Mouse (Mus musculus): Measurements from ENCODE around the gene Prkag1. TPM values are rescaled to one million over a fixed set of nuclear protein-coding genes. Genes with fewer than 3 reads are reported as not detected.

The Prkag1 gene
- polyA plus RNA-seq, 1 experiment from 2014 or later = 89.5 TPM

DNA sequence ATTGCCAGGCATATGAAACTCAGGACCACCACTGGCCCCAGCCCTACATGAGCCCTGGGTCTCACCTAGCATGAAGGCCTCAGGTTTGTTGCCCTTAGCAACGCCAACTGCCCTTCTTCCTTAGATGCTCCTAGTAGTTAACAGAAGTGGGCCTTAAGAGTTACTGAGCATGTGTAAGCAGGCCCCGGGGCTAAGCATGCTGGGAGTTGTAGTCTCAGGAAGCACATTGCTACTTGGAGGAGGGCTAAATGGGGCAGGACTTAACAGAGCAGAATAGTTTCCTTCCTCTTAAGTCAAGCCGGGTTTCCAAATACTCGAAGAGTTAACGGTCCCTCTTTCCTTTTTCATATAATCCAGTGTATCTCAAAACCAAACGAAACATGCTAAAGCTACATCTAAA, 36.0 kb upstream of the Prkag1 start:
- no peak for TF ChIP-seq CTCF (IDR thresholded peaks at IDR 0.05)
- H3K27me3 ChIP-seq = no peaks in the 10 kb centered on the region
- in situ Hi-C loops (cut with MboI; ENCODE audit: low pct_unique_long_range_greater_than_20kb) = no loop called here
- POLR2A ChIA-PET = no interaction called here
- DNase-seq (ENCODE audit: low read depth, low spot score) (no peak), ATAC-seq (no peak)
- CTCF ChIA-PET = interaction anchor here (1.0 kb wide), 1 partner anchor 125 kb away, joined by 3 read pairs; no protein-coding TSS in a partner anchor

DNA sequence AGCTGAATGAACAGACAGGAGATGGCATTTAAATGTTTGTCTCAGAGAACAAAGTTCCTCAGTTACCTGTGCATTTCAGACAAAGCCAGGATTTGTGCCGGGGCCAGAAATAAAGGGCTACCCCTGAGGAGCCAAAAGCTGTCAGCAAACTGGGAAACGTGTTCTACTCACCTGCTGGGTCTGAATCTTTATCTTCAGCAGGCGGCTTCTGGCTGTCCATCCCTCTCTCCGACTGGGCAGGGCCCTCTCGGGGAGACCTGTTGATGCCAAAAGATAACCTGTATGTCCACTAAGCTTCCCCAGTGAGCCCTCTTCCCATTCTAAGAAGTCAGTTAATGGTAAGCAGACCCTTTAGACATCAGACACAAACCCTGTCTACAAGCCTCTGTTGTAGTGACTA, 35.2 kb upstream of the Prkag1 start:
- in situ Hi-C loops (cut with MboI; ENCODE audit: low pct_unique_long_range_greater_than_20kb) = no loop called here
- POLR2A ChIA-PET = interaction anchor here (1.0 to 1.6 kb wide), 2 partner anchors 15 to 18 kb away, joined by 4 to 5 read pairs; no protein-coding TSS in a partner anchor

DNA sequence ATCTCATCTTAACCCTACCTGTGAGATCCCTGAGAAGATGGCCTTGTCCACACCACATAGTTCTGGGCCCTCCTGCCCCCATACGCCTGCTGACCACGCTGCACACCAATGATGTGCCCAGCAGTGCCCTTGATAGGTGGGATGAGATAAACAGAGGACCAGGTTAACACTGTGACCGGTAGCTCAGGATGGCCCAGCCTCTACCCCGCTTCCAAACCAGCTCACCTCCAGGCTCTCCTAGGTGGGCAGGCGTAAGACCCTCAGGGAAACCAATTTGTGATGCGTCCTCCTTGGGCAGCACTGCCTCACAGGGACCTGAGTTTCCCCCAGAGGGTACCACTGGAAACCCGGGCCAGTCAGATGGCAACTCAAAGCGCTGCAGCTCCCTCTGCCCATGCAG, 34.5 kb upstream of the Prkag1 start:
- TF ChIP-seq CTCF (IDR thresholded peaks at IDR 0.05) = no peak
- POLR2A ChIA-PET = interaction anchor here (1.0 to 1.6 kb wide), 2 partner anchors 14 to 17 kb away, joined by 4 to 5 read pairs; no protein-coding TSS in a partner anchor
- ATAC-seq (no peak), DNase-seq (ENCODE audit: low read depth, low spot score) (no peak)
- CTCF ChIA-PET = interaction anchor here (1.3 kb wide), 1 partner anchor 16 kb away, joined by 3 read pairs; no protein-coding TSS in a partner anchor
- no peaks in the 10 kb centered on the region for H3K27me3 ChIP-seq
- in situ Hi-C loops (cut with MboI; ENCODE audit: low pct_unique_long_range_greater_than_20kb) = no loop called here

More for the DNA sequence above, 35.2 kb upstream of the Prkag1 start:
- ATAC-seq (no peak), DNase-seq (ENCODE audit: low read depth, low spot score) (no peak)
- H3K27me3 ChIP-seq = no peaks in the 10 kb centered on the region
- CTCF ChIA-PET = no interaction called here
- TF ChIP-seq CTCF (IDR thresholded peaks at IDR 0.05) = no peak

DNA sequence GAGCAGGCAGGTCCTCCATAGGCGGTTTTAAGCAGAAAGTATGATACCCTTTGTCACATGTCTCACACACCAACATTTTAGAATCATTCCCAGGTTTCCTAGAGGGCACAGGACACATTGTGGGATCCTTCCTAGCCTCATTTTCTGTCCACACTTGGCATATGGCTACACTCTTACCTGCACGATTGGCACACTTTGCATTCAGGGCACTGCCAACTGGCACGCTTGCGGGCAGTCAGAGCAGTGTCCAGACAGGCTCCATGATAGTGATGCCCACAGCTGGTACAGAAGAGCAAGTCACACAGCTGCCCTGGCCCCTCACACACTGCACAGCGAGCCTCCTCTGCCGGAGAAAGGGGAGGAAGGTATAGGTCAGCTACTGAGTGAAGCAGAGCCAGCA, 33.6 kb upstream of the Prkag1 start:
- POLR2A ChIA-PET = interaction anchor here (1.6 kb wide), 1 partner anchor 16 kb away, joined by 5 read pairs; no protein-coding TSS in a partner anchor
- H3K27me3 ChIP-seq = no peaks in the 10 kb centered on the region
- ATAC-seq = no peak
- CTCF ChIA-PET = interaction anchor here (1.3 kb wide), 1 partner anchor 15 kb away, joined by 3 read pairs; no protein-coding TSS in a partner anchor
- no peak for DNase-seq (ENCODE audit: low read depth, low spot score)
- no peak for TF ChIP-seq CTCF (IDR thresholded peaks at IDR 0.05)
- in situ Hi-C loops (cut with MboI; ENCODE audit: low pct_unique_long_range_greater_than_20kb) = no loop called here

DNA sequence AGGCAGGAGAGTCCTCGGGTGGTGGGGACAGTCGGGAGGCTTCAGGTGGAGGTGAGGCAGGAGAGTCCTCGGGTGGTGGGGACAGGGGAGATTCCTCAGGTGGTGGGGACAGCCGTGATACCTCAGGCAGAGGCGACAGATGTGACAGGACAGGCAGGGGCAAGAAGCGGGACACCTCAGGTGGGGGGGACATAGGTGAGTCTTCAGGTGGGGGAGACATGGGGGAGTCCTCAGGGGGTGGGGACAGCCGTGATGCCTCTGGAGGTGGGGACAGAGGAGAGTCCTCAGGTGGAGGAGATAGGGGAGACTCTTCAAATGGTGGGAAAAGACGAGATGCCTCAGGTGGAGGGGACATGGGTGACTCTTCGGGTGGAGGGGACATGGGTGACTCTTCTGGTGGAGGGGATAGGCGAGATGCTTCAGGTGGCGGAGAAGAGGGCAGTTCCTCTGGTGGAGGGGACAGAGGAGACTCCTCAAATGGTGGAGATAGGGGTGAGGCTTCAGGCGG, 32.2 kb upstream of the Prkag1 start:
- ATAC-seq (no peak), DNase-seq (ENCODE audit: low read depth, low spot score) (no peak)
- POLR2A ChIA-PET = no interaction called here
- no peak for TF ChIP-seq CTCF (IDR thresholded peaks at IDR 0.05)
- no peaks in the 10 kb centered on the region for H3K27me3 ChIP-seq
- CTCF ChIA-PET = no interaction called here
- in situ Hi-C loops (cut with MboI; ENCODE audit: low pct_unique_long_range_greater_than_20kb) = no loop called here

DNA sequence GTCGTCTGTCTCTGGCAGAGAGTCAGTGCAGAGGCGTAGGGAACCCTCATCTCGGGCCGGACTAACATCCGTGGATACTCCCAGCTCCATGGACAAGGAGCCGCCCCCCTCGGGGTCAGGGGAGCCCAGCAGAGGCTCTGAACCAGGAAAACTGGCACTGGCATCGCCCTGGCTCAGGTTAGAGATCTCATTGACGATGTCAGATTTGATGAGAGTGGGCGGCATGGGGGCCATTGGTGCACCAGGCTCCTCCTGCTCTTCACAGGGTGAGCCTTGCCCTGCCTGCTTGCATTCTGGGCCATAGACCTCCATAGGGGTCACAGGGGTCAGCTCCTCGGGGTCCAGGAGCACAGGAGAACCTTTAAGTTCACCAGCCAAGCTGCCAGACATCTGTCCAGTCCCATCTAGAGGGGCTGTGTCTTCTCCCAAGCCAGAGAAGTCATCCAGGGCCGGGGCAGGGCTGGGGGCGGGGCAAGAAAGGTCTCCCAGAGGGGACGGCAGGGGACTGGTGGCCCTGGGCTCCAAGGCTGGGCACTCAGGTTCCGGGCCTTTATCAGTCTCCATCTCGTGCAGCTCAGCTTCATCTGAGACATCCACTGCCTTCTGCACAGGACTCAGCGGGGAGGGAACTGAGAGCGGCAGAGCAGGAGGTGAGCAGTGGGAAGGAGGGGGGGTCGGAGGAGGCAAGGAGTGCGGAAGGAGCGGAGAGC, 30.5 kb upstream of the Prkag1 start:
- no peaks in the 10 kb centered on the region for H3K27me3 ChIP-seq
- ATAC-seq (no peak), DNase-seq (ENCODE audit: low read depth, low spot score) (no peak)
- no peak for TF ChIP-seq CTCF (IDR thresholded peaks at IDR 0.05)
- in situ Hi-C loops (cut with MboI; ENCODE audit: low pct_unique_long_range_greater_than_20kb) = no loop called here
- ChIA-PET POLR2A (no interaction called here), CTCF (interaction anchor here (1.4 kb wide), 1 partner anchor 13 kb away, joined by 4 read pairs; no protein-coding TSS in a partner anchor)

DNA sequence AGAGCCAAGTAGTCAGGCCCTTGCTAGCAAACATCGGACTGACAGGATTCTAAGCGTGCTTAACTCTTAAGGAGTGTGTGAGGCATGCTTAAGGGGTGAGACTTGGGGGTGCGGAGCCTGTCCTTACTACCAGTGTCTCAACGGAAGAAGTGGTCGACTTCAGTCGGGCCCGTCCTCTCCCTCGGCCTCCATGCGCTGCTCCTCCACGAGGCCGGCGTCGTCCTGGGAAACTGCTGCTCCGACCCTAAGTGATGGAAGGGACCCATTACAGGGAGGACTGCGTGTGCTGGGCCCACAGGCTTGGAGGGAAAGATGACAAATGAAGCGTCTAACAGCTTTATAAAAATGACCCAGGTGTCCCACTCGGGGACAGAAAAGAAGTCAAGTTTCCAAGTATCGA, 29.6 kb upstream of the Prkag1 start:
- no peak for TF ChIP-seq CTCF (IDR thresholded peaks at IDR 0.05)
- DNase-seq (ENCODE audit: low read depth, low spot score) = no peak
- in situ Hi-C loops (cut with MboI; ENCODE audit: low pct_unique_long_range_greater_than_20kb) = no loop called here
- CTCF ChIA-PET = no interaction called here
- POLR2A ChIA-PET = no interaction called here
- no peaks in the 10 kb centered on the region for H3K27me3 ChIP-seq
- ATAC-seq = no peak

DNA sequence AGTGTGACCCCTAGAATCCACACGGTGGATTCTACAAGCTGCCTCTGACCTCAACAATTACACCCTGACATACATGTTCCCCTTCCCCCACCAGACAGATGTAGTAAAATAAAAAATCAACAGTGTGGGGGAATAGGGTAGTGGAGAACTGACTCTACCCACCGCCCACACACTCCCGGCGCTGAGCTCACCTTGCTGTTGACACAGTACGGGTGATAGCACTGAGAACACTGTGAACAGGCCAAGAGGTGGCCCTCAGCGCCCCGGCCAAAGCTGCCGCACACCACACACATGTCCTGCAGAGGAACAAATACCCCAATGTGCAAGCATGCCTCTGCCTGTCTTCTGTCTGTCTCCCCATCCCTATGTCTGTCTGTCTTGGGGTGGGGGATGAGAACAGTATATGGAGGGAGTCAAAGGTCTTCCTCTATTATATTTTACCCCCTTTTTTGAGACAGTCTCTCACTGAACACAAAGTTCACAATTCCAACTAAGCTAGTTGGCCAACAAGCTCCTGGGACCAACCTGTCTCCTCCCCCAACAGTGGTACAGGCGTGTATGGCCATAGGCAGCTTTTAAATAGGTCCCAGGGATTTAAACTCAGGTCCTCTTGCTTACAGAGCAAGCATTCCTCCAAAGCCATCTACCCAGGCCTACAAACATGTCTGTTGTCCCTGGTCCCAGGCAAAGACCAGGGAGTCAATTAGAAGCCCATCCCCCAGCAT, 28.2 kb upstream of the Prkag1 start:
- in situ Hi-C loops (cut with MboI; ENCODE audit: low pct_unique_long_range_greater_than_20kb) = no loop called here
- no peak for DNase-seq (ENCODE audit: low read depth, low spot score)
- ChIA-PET CTCF (interaction anchor here (1.0 to 1.2 kb wide), 2 partner anchors 14 to 37 kb away, joined by 3 to 4 read pairs; no protein-coding TSS in a partner anchor), POLR2A (no interaction called here)
- no peaks in the 10 kb centered on the region for H3K27me3 ChIP-seq
- ATAC-seq = no peak
- TF ChIP-seq CTCF (IDR thresholded peaks at IDR 0.05) = no peak

DNA sequence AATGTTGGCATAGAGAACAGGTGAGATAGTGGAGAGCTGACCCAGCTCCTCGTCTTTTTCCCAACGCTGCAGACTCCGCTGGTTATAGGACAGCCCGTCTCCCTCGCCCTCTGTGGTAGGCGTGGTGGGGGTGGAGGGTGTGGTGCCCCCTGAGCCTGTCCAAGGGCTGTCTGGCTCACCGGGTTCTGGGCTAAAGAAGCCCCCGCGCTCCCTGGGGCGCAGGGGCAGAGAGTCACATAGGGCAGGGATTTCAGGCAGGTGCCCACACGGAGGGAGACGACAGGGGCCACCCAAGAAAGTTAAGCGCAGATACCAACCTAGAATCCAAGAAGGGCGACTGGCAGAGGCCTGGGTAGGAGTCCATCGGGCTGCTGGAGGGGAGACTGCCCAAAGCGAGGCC, 22.9 kb upstream of the Prkag1 start:
- POLR2A ChIA-PET = interaction anchor here (1.3 kb wide), 1 partner anchor 22 kb away, joined by 4 read pairs; no protein-coding TSS in a partner anchor

DNA sequence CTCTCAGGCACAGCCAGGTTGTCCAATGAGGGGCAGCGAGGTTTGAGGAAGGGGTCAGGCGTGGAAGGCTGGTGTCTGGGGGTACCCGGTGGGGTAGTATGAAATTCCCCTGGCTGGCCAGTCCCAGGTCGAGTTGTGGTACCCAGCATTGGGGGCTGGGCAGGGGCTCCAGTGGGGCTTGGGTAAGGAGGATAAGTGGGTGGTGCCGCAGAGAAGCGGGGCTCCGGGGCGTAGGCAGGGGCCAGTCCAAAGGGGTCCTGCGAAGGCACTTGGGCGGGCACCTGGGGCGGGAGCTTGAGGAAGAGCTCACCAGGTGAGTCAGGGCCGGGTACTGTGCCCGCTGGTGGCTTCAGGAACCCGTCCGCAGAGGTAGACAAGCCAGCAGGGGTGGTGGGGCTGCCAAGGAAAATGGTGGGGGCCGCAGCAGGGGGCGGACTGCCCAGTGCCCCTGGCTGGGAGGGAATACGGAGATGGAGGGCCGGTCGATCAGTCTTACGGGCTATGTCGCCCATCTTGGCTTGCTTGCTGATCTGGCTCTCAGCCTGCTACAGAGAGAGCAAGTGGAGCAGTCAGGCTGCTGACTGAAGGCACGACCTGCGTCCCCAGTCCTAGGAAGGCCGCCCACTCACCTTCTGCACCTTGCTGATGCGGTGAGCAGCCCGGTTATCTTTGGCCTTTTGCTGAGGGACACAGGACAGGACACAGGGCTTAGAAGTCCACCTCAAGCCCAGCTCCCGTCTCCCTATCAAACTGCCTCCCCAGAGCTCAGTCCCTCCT, 22.0 kb upstream of the Prkag1 start:
- no peak for TF ChIP-seq CTCF (IDR thresholded peaks at IDR 0.05)
- in situ Hi-C loops (cut with MboI; ENCODE audit: low pct_unique_long_range_greater_than_20kb) = no loop called here
- CTCF ChIA-PET = interaction anchor here (1.0 kb wide), 1 partner anchor 11 kb away, joined by 4 read pairs; no protein-coding TSS in a partner anchor
- ATAC-seq (no peak), DNase-seq (ENCODE audit: low read depth, low spot score) (no peak)
- H3K27me3 ChIP-seq = no peaks in the 10 kb centered on the region
- POLR2A ChIA-PET = interaction anchor here (1.2 to 1.3 kb wide), 2 partner anchors 10 to 21 kb away, joined by 4 read pairs; no protein-coding TSS in a partner anchor

More for the DNA sequence above, 22.9 kb upstream of the Prkag1 start:
- TF ChIP-seq CTCF (IDR thresholded peaks at IDR 0.05) = no peak
- ATAC-seq = no peak
- CTCF ChIA-PET = interaction anchor here (1.0 kb wide), 1 partner anchor 12 kb away, joined by 4 read pairs; no protein-coding TSS in a partner anchor
- H3K27me3 ChIP-seq = no peaks in the 10 kb centered on the region
- DNase-seq (ENCODE audit: low read depth, low spot score) = no peak
- in situ Hi-C loops (cut with MboI; ENCODE audit: low pct_unique_long_range_greater_than_20kb) = no loop called here

Data from Patski (cell line).